Mouse (Mus musculus) c-Kit-negative CD71-positive TER-119-positive erythroid progenitor cells, embryonic 14.5 days (primary cell): ENCODE measurements around the gene Tle3.

Experiments
- DNase-seq: peaks from one replicate; pipeline ENCODE4 v3.0.0-alpha.2; 2013; ENCODE audit warnings: low read depth, low spot score

Tle3 gene

GRCm38 (mm10) chr9:61358933-61359332, 13.2 kb upstream of the Tle3 start:
- no peak for DNase-seq

GRCm38 (mm10) chr9:61359741-61360140, 12.4 kb upstream of the Tle3 start:
- no peak for DNase-seq

GRCm38 (mm10) chr9:61360163-61360562, 12.0 kb upstream of the Tle3 start:
- DNase-seq: no peak

GRCm38 (mm10) chr9:61360727-61361631, 11.2 kb upstream of the Tle3 start:
- DNase-seq: no peak

- no peak for DNase-seq
Observed at GRCm38 (mm10) chr9:61363194-61363593, 9.0 kb upstream of the Tle3 start.

- DNase-seq: no peak
Observed at GRCm38 (mm10) chr9:61366108-61366507, 6.1 kb upstream of the Tle3 start.

- no peak for DNase-seq
Observed at GRCm38 (mm10) chr9:61367156-61367555, 5.0 kb upstream of the Tle3 start.

GRCm38 (mm10) chr9:61367857-61368566, 4.2 kb upstream of the Tle3 start:
- no peak for DNase-seq

GRCm38 (mm10) chr9:61368567-61369240, 3.5 kb upstream of the Tle3 start:
- no peak for DNase-seq

GRCm38 (mm10) chr9:61369316-61370273, 2.6 kb upstream of the Tle3 start:
- DNase-seq: no peak

- DNase-seq: peak; percentile 85
Observed at GRCm38 (mm10) chr9:61370454-61370888, 1.7 kb upstream of the Tle3 start.

GRCm38 (mm10) chr9:61370889-61371754, 1.0 kb upstream of the Tle3 start:
- peak; percentile 32 for DNase-seq

GRCm38 (mm10) chr9:61372510-61372975, 377 bp downstream of the Tle3 start:
- DNase-seq: no peak

GRCm38 (mm10) chr9:61372976-61373633, 939 bp downstream of the Tle3 start:
- DNase-seq: no peak

- DNase-seq: no peak
Observed at GRCm38 (mm10) chr9:61373634-61373941, 1.4 kb downstream of the Tle3 start.

- no peak for DNase-seq
Observed at GRCm38 (mm10) chr9:61373942-61374900, 2.1 kb downstream of the Tle3 start.

GRCm38 (mm10) chr9:61375002-61375401, 2.8 kb downstream of the Tle3 start:
- no peak for DNase-seq

GRCm38 (mm10) chr9:61375802-61376561, 3.8 kb downstream of the Tle3 start:
- DNase-seq: no peak
